Mouse (Mus musculus) liver, embryonic 14.5 days (tissue): ENCODE data around the gene Umodl1.

ENCODE experiments used
- CTCF ChIP-seq: IDR thresholded peaks from 2 replicates; pipeline ENCODE4 v1.5.1; 2016; ENCODE audit warnings: antibody characterized with exemption, low read depth, control low read depth
- EP300 ChIP-seq: IDR thresholded peaks from 2 replicates; pipeline ENCODE4 v1.6.1; 2016; ENCODE audit warnings: antibody characterized with exemption, low read depth

GRCm38 (mm10) chr17:30930827-30931226, 23.6 kb upstream of the Umodl1 start:
- no peak for TF ChIP-seq CTCF
- TF ChIP-seq EP300 = no peak
